Mouse (Mus musculus): ENCODE data around the gene Msh2. TPM values are rescaled to one million over a fixed set of nuclear protein-coding genes. Genes with fewer than 3 reads are reported as not detected.
"Not testable (repeated sequence)": the region's sequence is repeated elsewhere in the genome, so short reads cannot be mapped to it uniquely, and the experiment has no call there.

Gene Msh2
- 6.0 and 7.2 TPM in 2 replicates for polyA plus RNA-seq (2012; rRNA removed)

DNA sequence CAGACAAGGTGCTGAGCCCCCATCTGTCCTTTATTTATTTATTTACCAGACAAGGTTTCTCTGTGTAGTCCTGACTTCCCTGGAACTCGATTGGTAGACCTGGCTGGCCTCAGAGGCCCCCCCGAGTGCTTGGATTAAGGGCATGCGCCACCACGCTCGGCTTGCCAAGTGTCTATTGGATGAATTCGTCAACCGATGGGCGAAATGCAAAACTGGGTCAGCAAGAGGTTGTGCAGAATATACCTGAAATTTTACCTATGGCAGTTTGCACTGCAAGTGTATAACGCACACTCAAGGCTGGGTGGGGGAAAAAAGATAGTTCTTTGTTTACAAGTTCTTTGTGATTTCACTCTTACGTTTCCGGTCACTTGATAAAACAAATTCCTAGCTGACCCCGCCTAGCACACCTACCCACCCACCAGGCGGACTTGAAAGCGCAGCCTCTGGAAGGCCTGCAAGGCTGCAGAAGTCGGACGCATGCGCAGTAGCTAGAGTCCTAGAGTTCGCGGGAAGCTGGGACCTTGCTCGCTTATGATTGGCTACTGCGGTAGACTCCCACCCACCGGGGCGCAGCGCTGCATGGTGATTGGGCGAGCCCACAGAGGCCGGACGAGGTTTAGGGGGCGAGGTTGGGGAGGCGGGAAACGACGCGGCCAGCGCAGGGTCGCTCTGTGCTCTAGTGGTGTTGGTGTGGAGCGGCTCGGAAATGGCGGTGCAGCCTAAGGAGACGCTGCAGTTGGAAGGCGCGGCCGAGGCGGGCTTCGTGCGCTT, at the start of gene Msh2:
Msh2 (plus strand) TSS at position 441 of the 771 bp plus-strand sequence.
- 1% methylated on average over 44 of the region's 44 CpGs for WGBS
- peak; percentile 96 for DNase-seq (ENCODE audit: low read depth, low spot score)

DNA sequence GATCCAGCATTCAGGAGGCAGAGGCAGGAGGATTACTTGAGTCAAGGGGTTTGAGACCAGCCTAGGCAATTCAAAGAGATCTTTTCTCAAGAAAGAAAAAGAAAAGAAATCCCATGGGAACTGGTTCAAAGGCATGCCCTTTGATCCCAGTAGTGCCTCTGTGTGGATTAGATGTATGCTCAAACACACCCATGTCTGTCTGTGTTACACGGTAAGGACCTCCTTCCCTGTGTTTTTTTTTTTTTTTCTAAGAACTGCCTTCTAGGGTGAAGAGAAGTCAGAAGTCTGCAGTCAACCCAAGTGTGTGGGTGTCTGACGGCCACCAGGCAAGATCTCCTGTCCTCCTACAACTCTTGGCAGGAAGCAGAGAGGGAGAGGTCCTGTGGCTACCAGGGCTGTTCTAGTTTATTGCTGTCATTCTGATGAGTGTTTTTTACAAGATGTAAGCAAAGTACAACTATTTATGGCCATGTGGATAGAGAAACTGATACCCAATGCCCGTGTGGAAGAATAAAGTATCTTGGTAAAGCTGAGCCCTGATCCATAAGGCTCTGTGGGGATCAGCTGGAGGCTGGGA, 46.5 kb upstream of the Msh2 start:
- WGBS: 14% methylated on average over 3 of the region's 3 CpGs
- no peak for DNase-seq (ENCODE audit: low read depth, low spot score)

DNA sequence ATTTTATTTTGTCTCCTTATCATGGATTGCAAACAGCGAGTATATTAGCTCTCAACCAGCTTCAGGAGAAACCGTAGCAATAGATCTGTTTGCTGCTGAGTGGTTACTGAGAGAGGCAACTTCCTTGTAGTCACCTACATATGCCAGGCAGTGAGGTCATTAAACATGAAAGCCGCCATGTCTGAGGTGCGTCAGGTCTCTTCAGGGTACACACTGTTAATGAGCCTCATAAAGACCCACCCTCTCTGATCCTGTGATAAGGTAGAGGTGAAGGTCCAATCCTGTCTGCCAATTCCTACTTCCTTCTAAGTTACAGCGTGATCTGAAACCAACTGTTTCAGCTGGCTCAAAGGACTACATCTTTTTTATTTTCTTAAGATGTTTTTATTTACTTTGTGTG, 44.0 kb upstream of the Msh2 start:
- WGBS: 34% methylated on average over 5 of the region's 5 CpGs
- DNase-seq (ENCODE audit: low read depth, low spot score): peak; percentile 96

DNA sequence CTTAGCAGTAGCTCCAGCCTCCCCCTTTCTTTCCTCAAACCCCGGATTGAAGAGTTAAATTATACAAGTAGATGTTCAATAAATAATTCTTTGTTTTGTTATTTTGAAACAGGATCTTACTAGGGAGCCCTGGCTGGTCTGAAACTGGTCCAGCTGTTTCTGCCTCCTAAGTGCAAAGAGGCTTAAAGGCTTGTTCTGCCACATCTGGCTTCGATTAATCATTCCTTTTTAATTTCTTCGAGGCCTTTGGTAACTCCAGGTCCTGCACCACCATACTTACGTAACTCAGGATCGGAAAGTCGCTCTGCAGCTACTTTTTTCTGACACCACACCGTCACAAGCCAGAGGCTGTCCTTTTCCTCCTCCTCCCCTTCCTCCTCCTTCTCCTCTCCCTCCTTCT, 43.4 kb upstream of the Msh2 start:
- WGBS: 22% methylated on average over 7 of the region's 7 CpGs

DNA sequence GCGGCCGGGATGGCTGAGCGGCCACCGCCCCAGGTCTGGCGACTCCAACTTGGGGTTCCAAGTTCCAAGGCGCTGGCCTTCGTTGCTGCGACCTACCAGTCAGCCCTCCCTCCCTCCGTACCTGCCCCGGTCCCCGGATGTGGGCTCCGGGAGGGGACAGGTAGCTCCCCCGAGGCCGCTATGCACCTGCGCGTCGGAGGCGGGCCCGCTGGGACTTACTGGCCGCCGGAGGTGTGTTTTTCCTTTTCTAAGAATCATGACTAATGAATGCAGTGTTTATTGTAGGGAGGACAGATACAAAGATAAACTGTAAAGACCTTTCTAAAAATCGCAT, 35.1 kb upstream of the Msh2 start:
- no peak for DNase-seq (ENCODE audit: low read depth, low spot score)
- WGBS: 6% methylated on average over 22 of the region's 22 CpGs

More for the DNA sequence above, 43.4 kb upstream of the Msh2 start:
- DNase-seq (ENCODE audit: low read depth, low spot score): no peak

DNA sequence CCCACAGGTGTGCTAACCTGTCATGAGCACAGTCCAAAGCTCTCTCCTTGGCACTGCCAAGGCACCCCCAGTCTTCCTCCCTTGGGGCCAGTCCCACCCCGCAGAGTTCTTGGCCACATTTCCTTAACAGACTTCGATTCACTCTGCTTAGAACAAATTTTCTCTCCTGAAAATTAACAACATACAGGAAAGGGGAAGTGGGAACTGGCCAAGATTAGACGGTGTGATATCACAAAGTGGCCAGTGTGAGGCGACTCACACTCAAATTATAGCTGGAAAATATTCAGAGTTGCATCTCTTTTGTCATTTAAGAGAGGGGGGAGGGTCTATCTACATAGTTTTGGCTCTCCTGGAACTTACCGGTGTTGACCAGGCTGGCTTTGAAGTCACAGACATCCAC, 32.9 kb upstream of the Msh2 start:
- WGBS: 25% methylated on average over 5 of the region's 5 CpGs
- DNase-seq (ENCODE audit: low read depth, low spot score): no peak

DNA sequence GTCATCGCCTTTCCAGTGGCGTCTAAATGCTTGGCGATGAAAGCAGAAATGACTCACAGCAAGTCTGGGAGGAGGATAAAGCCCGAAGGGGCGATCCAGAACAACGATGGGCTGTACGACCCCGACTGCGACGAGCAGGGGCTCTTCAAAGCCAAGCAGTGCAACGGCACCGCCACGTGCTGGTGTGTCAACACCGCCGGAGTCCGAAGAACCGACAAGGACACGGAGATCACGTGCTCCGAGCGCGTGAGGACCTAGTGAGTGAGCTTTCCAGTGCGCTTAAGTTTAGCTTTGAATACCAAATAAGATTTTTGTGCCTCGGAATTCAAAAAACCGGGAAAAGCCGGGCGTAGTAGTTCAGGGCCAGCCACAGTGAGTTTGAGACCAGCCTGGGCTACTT, 31.9 kb upstream of the Msh2 start:
- DNase-seq (ENCODE audit: low read depth, low spot score): no peak
- WGBS: 34% methylated on average over 27 of the region's 27 CpGs

DNA sequence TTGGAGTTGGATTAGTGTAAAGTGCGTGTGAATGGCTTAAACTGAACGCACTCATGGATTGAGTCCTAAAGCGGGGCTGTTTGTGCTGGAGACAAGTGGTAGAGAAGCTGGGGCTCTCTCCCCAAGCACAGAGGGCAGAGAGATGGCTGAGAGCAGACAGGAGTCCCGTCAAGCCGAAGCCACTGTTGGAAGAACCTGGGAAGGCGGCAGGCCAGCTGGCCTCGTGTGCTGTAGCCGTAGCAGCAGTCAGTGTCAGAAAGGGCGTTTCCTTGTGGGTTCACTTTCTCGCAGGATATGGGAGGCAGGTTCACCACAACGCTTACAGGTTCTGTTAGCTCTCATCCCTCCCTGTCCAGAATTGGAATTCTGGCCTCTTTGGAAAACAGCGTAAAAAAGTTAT, 31.1 kb upstream of the Msh2 start:
- WGBS: 40% methylated on average over 12 of the region's 12 CpGs
- DNase-seq (ENCODE audit: low read depth, low spot score): no peak

DNA sequence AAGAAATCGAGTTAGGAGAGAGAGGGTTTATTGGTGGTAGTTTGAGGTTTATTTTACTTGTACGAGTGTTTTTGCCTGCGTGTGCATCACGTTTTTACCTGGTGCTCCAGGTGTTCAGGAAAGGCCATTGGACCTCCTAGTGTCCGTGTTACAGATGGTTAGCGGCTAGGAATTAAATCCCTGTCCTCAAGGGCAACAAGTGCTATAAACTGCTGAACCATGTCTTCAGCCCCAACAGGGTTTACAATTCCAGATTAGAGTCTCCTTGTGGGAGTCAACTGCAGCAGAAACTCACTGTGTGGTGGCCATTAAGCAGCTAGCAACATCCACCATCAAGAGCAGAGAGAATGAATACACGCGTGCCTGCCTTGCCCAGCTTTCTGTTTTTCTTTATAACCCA, 29.4 kb upstream of the Msh2 start:
- 62% methylated on average over 8 of the region's 8 CpGs for WGBS
- DNase-seq (ENCODE audit: low read depth, low spot score): no peak

DNA sequence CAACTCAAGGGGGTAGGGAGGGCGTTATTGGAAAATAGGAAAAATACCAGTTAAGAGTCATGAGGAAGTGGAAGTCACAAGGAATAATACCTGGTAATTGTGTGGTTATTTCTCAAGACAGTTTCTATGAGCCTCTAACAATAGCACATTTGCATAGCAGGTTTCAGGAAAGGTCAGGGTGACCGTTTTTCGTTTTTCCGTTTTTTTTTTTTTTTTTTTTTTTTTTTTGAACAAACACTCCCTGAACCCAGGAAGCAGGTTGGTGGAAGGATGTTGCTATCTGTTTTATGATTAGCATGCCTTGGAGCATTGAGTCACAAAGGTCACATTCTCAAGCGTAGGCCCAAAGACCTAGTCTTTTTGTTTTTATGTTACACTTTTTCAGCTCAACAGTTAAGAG, 16.5 kb upstream of the Msh2 start:
- 81% methylated on average over 5 of the region's 5 CpGs for WGBS
- DNase-seq (ENCODE audit: low read depth, low spot score): not testable (repeated sequence)

DNA sequence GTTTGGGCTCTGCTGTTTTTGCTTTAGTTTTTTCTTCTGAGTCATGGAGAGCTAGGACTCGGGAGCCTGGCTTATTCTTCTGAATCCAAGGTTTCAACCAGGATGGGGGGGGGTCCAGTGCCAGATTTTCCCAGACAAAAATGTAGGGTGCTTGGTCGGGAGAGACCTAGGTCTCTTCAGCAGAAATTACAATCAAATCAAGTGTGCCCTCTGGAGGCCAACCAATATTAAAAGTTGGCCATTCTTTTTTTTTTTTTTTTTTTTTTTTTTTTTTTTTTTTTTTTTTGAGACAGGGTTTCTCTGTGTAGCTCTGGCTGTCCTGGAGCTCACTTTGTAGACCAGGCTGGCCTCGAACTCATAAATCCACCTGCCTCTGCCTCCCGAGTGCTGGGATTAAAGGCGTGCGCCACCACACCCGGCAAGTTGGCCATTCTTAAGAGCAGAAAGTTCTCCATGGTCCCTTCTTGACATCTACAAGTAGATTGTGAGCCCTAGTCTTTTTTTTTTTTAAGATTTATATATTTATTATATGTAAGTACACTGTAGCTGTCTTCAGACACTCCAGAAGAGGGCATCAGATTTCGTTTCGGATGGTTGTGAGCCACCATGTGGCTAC, 10.1 kb upstream of the Msh2 start:
- WGBS: 74% methylated on average over 9 of the region's 9 CpGs
- DNase-seq (ENCODE audit: low read depth, low spot score): not testable (repeated sequence)

DNA sequence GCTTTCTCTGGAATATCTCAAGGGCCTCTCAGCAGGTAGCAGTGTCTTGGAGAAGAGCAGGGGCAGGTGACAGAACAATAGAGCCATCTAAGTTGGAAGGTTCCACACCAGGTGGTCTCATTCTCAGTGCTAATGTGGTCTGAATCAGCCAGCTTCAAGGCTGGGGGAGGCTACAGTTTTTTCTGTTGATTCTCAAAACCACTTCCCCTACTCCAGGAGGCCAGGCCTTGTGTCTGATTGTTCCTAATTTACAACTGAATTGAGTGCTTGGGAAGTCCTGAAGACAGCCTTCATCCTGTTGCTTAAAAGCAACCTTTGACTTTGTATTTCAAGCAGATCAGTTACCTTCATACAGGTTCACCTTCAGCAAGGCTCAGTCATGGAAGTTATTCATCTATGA, 7.9 kb upstream of the Msh2 start:
- DNase-seq (ENCODE audit: low read depth, low spot score): no peak

DNA sequence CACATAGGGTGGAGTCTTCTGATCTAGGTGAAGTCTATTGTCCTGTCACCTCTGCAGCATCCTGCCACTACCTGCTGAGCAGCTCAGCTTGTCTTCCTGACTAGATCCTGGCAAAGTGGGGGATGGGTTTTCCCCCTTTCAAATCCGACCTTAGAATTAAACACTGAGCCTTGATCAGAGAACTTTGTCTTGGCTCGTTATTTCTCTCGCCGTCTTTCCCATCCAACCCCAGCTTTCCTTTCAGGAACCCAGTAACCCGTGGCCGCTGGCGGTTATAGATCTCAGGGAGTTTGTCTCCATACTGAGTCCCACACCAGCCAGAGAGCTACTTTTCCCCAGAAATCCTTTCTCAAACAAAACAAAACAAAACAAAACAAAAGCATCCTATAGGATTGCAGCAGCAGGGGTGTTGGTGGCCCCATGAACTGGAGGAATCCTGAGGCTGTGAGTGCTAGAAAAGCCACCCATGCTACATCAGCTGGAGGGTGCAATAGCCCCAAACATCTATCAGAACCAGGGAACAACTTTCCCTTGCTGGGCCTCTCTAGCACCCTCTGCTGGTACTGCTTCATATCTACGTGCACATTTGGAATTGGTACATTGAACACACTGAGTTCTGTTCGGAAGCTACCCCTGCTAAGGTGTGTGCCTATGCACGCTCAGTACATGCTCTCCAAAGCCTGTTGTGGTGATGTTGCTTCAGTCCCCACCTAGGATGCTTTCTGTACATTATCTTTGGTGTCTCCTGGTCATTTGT, 6.9 kb upstream of the Msh2 start:
- DNase-seq (ENCODE audit: low read depth, low spot score): peak; percentile 36
- 71% methylated on average over 10 of the region's 10 CpGs for WGBS

DNA sequence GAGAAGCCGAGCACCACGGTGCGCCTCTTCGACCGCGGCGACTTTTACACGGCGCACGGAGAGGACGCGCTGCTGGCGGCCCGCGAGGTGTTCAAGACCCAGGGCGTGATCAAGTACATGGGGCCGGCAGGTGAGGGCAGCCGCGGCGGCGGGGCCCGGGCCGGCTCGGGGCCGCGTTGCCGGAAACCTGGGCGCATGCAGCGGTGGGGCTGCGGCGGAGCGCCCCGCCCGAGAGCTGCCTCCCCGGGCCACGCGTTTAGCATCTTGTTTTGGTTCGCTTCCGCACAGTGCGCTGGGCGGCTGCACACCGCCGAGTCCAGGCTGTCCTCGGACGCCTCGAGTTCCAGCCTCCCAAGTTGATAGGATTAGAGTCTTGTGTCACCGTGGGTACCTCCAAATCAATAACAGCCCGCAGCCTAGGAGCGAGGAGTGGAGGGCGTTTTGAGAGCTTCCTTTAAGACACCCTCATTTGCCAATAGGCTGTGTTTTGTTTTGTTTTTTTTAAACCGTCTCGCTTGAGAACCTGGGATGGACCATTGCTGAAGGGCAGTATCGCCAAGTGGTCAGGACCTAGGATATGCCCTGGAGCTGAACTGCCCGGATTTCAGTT, 652 bp downstream of the Msh2 start:
- WGBS: under 1% methylated on average over 54 of the region's 54 CpGs
- no peak for DNase-seq (ENCODE audit: low read depth, low spot score)

DNA sequence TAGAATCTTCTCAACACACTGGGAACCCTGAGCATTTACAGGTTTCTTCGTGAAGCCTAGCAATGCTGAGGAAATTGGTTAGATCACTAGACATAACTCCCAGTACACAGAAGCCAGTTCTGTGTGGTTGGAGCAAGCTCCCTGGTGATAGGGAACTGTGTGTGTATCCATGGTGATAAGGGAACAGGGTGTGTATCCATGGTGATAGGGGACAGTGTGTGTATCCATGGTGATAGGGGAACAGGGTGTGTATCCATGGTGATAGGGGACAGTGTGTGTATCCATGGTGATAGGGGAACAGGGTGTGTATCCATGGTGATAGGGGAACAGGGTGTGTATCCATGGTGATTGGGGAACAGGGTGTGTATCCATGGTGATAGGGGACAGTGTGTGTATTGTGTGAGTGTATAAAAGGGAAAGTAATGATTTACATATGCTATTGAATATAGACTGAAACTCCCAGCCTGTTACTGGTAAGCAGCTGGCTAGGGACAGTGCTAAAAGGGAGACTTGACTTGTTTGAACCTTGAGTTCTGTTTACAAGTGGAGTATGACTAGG, 4.9 kb downstream of the Msh2 start:
- WGBS: 88% methylated on average over 1 of the region's 1 CpGs
- DNase-seq (ENCODE audit: low read depth, low spot score): not testable (repeated sequence)

DNA sequence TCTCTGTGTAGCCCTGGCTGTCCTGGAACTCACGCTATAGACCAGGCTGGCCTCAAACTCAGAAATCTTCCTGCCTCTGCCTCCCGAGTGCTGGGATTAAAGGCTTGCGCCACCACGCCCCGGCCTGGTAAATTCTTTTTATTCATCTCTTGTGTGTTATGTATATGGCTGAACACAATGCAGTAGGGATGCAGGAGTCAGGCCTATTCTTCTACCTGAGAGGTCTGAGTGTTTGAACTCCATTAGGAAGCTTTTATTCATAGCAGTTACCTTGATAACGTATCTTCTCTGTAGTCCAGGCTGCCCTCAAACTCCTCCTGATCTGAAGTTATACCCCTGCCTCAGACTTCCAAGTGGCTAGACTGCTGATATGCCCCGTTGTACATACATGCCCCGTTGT, 5.5 kb downstream of the Msh2 start:
- WGBS: 98% methylated on average over 8 of the region's 8 CpGs
- DNase-seq (ENCODE audit: low read depth, low spot score): no peak

DNA sequence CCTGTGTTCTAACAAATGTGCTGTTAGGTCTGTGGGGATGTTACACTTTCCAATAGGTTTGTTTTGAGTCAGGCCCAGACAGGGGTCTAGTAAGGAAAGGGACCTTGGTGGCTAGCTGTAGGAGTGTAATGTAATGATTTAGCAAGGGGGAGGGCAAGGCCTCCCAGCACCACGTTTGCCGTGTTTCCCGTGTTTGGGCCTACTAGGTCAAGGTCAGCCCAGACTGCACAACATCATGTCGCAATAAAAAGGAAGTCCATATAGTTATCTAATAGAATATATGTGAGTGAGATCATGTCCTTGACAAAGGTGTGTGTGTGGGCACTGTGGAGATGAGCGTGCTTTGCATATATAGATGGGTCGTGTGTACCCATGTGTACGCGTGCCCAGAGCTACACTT, 17.1 kb downstream of the Msh2 start:
- DNase-seq (ENCODE audit: low read depth, low spot score): no peak
- WGBS: 75% methylated on average over 8 of the region's 8 CpGs

DNA sequence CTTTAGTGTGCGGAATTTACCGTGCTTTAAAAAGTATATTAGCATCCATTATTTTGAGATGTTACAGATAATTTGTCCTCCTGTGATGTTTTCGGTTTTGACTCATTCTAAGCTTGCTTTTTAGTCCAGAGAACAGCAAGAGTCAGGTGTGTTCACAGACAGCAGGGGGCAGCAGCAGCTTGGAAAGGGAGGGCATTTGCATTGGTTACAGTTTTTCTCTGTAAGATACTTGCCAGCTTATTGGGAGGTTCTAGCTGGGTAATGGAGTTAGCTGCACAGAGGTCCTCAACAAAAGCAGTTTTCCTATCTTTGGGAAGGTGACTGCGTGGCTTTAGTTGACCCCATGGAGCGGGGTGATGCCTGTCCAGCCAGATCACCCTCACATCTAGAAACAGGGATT, 19.8 kb downstream of the Msh2 start:
- WGBS: 85% methylated on average over 5 of the region's 5 CpGs

DNA sequence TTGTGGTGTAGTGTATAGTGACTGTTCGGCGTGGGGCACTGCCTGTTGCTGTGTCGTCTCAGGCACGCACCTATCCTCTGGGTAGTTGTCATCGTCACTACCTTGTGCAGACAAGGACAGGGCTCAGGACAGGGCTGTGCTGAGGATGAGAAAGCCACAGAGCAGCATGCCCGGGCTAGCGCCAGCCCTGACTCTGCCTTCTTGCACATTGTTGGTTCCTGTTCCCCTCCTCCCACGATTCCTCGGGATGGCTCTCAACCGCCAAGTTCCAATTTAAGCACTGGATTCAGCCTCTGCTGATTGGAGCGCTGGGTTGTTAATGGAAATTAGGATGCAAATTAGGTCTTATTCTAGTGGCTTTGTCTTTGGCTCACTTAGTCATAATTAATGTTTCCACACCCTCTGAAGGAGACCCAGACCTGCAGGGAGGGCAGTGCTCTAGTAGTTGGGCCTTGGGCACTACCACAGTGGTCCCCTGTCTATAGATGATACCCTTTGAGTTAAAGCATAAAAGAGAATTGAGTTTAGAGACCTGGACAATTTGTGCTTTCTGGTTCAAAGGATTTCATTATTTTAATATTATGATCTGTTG, 23.8 kb downstream of the Msh2 start:
- DNase-seq (ENCODE audit: low read depth, low spot score): no peak
- 94% methylated on average over 11 of the region's 11 CpGs for WGBS

More for the DNA sequence above, 19.8 kb downstream of the Msh2 start:
- peak; percentile 21 for DNase-seq (ENCODE audit: low read depth, low spot score)

All from large intestine, adult 2 months (tissue).